Mouse (Mus musculus) kidney, adult 2 months (tissue): ENCODE measurements around the gene Gm47289. TPM values are rescaled to one million over a fixed set of nuclear protein-coding genes. Genes with fewer than 3 reads are reported as not detected.

Source experiments
- DNase-seq: peaks from one replicate; pipeline ENCODE4 v3.0.0; 2021
- H3K27ac ChIP-seq: fragments of 200-500 bp; 2 replicates; pipeline ENCODE4 v1.5.1; 2012; ENCODE audit warnings: low read depth, low read length, control low read depth, inconsistent platforms; ENCODE audit not compliant: insufficient read depth
- H3K27me3 ChIP-seq: fragments of 200-500 bp; replicated peaks from 2 replicates; pipeline ENCODE4 v1.6.1; 2012; ENCODE audit warnings: mild to moderate bottlenecking, moderate library complexity, low read length, inconsistent platforms; ENCODE audit not compliant: control insufficient read depth, insufficient read depth
- H3K36me3 ChIP-seq: fragments of 200-500 bp; 2 replicates; pipeline ENCODE4 v1.6.1; 2012; ENCODE audit warnings: mild to moderate bottlenecking, moderate library complexity, low read length, inconsistent platforms; ENCODE audit not compliant: control insufficient read depth, insufficient read depth
- H3K4me1 ChIP-seq: fragments of 200-500 bp; 2 replicates; pipeline ENCODE4 v1.6.1; 2011; ENCODE audit warnings: low read length; ENCODE audit not compliant: control insufficient read depth, insufficient read depth
- H3K4me3 ChIP-seq: fragments of 200-500 bp; 2 replicates; pipeline ENCODE4 v1.5.1; 2011; ENCODE audit warnings: mild to moderate bottlenecking, low read depth, low read length, control low read depth; ENCODE audit not compliant: insufficient read depth
- CTCF ChIP-seq: fragments of 200-500 bp; conservative IDR thresholded peaks from 2 replicates; pipeline ENCODE4 v1.5.1; 2011; ENCODE audit warnings: low read depth, mild to moderate bottlenecking, control low read depth, low read length, moderate library complexity, mixed read lengths; ENCODE audit not compliant: insufficient read depth, insufficient read length
- POLR2A ChIP-seq: fragments of 200-500 bp; IDR thresholded peaks from one replicate; pipeline ENCODE4 v1.6.1; 2011; ENCODE audit warnings: low read depth, low read length, control low read depth
- WGBS: fragments of 180-500 bp; shearing (Covaris S2); methylation state at CpG from one replicate; pipeline ENCODE4 v1.1.7; 2018; 5-methylcytosine and 5-hydroxymethylcytosine counted together
- polyA plus RNA-seq: library from polyadenylated mRNA; depleted of rRNA; stranded (reverse); fragments of >200 nt; gene quantifications from 2 replicates; pipeline ENCODE4 v1.2.3, GENCODE M21; 2012

Gm47289 gene
- polyA plus RNA-seq, 1 experiment, result not detected

- Histone ChIP-seq H3K27me3 (no peaks in the 10 kb centered on the region), H3K36me3 (no peaks in the 10 kb centered on the region), H3K4me3 (no peak overlapping the region), H3K27ac (no peak overlapping the region), H3K4me1 (no peaks in the 10 kb centered on the region; the same call in 1 of the 2 replicates)
- no peak; the same call in 1 of the 2 replicates for TF ChIP-seq CTCF
- no peak for TF ChIP-seq POLR2A
- DNase-seq, result no peak
- WGBS, result 79% methylated on average over 12 of the region's 12 CpGs
Measured at GRCm38 (mm10) chr9:119128436-119129181, 30.4 kb upstream of the Gm47289 start.

GRCm38 (mm10) chr9:119130692-119131091 is 28.3 kb upstream of the Gm47289 start:
- H3K27ac ChIP-seq, result no peak overlapping the region
- H3K27me3 ChIP-seq, result no peaks in the 10 kb centered on the region
- no peaks in the 10 kb centered on the region; the same call in 1 of the 2 replicates for H3K4me1 ChIP-seq
- peak; percentile 38 for DNase-seq
- no peaks in the 10 kb centered on the region for H3K36me3 ChIP-seq
- WGBS, result 27% methylated on average over 5 of the region's 5 CpGs
- no peak overlapping the region for H3K4me3 ChIP-seq
- TF ChIP-seq CTCF (no peak), POLR2A (no peak)

GRCm38 (mm10) chr9:119138836-119139235 is 20.1 kb upstream of the Gm47289 start:
- H3K4me1 ChIP-seq, result no peaks in the 10 kb centered on the region
- H3K36me3 ChIP-seq, result no peaks in the 10 kb centered on the region
- no peaks in the 10 kb centered on the region for H3K27me3 ChIP-seq
- TF ChIP-seq CTCF, result no peak
- H3K4me3 ChIP-seq, result no peak overlapping the region
- H3K27ac ChIP-seq, result no peak overlapping the region
- no peak for DNase-seq
- WGBS, result 81% methylated on average over 2 of the region's 2 CpGs

GRCm38 (mm10) chr9:119142066-119142465 is 16.9 kb upstream of the Gm47289 start:
- Histone ChIP-seq H3K27me3 (no peaks in the 10 kb centered on the region), H3K4me3 (no peak overlapping the region), H3K27ac (no peak overlapping the region), H3K4me1 (no peaks in the 10 kb centered on the region), H3K36me3 (no peaks in the 10 kb centered on the region)
- DNase-seq, result no peak
- WGBS, result 77% methylated on average over 5 of the region's 5 CpGs
- no peak for TF ChIP-seq CTCF

- WGBS, result 70% methylated on average over 9 of the region's 9 CpGs
- DNase-seq, result no peak
Measured at GRCm38 (mm10) chr9:119143372-119143771, 15.6 kb upstream of the Gm47289 start.

GRCm38 (mm10) chr9:119144696-119145095 is 14.3 kb upstream of the Gm47289 start:
- Histone ChIP-seq H3K27ac (no peak overlapping the region), H3K4me1 (no peaks in the 10 kb centered on the region), H3K4me3 (no peak overlapping the region), H3K27me3 (no peaks in the 10 kb centered on the region), H3K36me3 (no peaks in the 10 kb centered on the region)
- TF ChIP-seq CTCF, result no peak
- 75% methylated on average over 8 of the region's 8 CpGs for WGBS
- DNase-seq, result no peak

More at GRCm38 (mm10) chr9:119143372-119143771, 15.6 kb upstream of the Gm47289 start:
- Histone ChIP-seq H3K4me3 (no peak overlapping the region), H3K4me1 (no peaks in the 10 kb centered on the region), H3K36me3 (no peaks in the 10 kb centered on the region), H3K27me3 (no peaks in the 10 kb centered on the region), H3K27ac (no peak overlapping the region)
- TF ChIP-seq POLR2A (no peak), CTCF (peak; percentile 41)

- Histone ChIP-seq H3K4me3 (no peak overlapping the region), H3K4me1 (no peaks in the 10 kb centered on the region), H3K36me3 (no peaks in the 10 kb centered on the region), H3K27me3 (no peaks in the 10 kb centered on the region), H3K27ac (no peak overlapping the region)
- TF ChIP-seq POLR2A (no peak), CTCF (no peak)
- WGBS, result 69% methylated on average over 10 of the region's 10 CpGs
- DNase-seq, result no peak
Measured at GRCm38 (mm10) chr9:119145137-119145536, 13.8 kb upstream of the Gm47289 start.
